Mouse (Mus musculus) midbrain, postnatal 0 days (tissue): Measurements from ENCODE around the gene Llph. TPM values are rescaled to one million over a fixed set of nuclear protein-coding genes. Genes with fewer than 3 reads are reported as not detected.

Experiments used
- ATAC-seq: fragments of 200-750 bp; cut with Nextera tagmentation; 2 replicates; pipeline ENCODE4 v1.8.0; 2017; ENCODE audit warnings: moderate number of reproducible peaks, mild to moderate bottlenecking, moderate TSS enrichment, moderate library complexity; ENCODE audit not compliant: low FRiP score
- DNase-seq: peaks from one replicate; pipeline ENCODE4 v3.0.0-alpha.2; 2015; ENCODE audit warnings: low spot score
- H3K27ac ChIP-seq: fragments of 300-500 bp; sonication (generic); 2 replicates; pipeline ENCODE4 v1.5.1; 2014; ENCODE audit warnings: low read depth, mild to moderate bottlenecking, low read length, mixed read lengths
- H3K27me3 ChIP-seq: fragments of 300-500 bp; sonication (generic); 2 replicates; pipeline ENCODE4 v1.6.1; 2014; ENCODE audit warnings: low read length, control low read depth, mixed read lengths; ENCODE audit not compliant: insufficient read depth
- H3K36me3 ChIP-seq: fragments of 300-500 bp; sonication (generic); 2 replicates; pipeline ENCODE4 v1.6.1; 2014; ENCODE audit warnings: low read length, control low read depth, mixed read lengths; ENCODE audit not compliant: insufficient read depth
- H3K4me1 ChIP-seq: fragments of 300-500 bp; sonication (generic); 2 replicates; pipeline ENCODE4 v1.6.1; 2014; ENCODE audit warnings: mild to moderate bottlenecking, control low read depth, antibody characterized with exemption, low read length, mixed read lengths; ENCODE audit not compliant: insufficient read depth
- H3K4me2 ChIP-seq: fragments of 300-500 bp; sonication (generic); 2 replicates; pipeline ENCODE4 v1.6.1; 2014; ENCODE audit warnings: low read depth, mild to moderate bottlenecking, low read length, mixed read lengths; ENCODE audit not compliant: poor library complexity, severe bottlenecking
- H3K4me3 ChIP-seq: fragments of 300-500 bp; sonication (generic); 2 replicates; pipeline ENCODE4 v1.5.1; 2014; ENCODE audit warnings: low read depth, mild to moderate bottlenecking, low read length, moderate library complexity
- H3K9ac ChIP-seq: fragments of 300-500 bp; sonication (generic); replicated peaks from 2 replicates; pipeline ENCODE4 v1.6.1; 2014; ENCODE audit warnings: mild to moderate bottlenecking, low read length, moderate library complexity, mixed read lengths; ENCODE audit not compliant: poor library complexity, severe bottlenecking
- H3K9me3 ChIP-seq: fragments of 300-500 bp; sonication (generic); 2 replicates; pipeline ENCODE4 v1.6.1; 2016; ENCODE audit warnings: low read length, control low read depth
- CTCF ChIP-seq: IDR thresholded peaks from 2 replicates; pipeline ENCODE4 v1.5.1; 2016; ENCODE audit warnings: antibody characterized with exemption, mild to moderate bottlenecking
- WGBS: fragments of 180-500 bp; shearing (Covaris S2); extraction: QIAGEN DNeasy Blood & Tissue Kit; methylation state at CpG from one replicate; pipeline ENCODE4 v1.1.7; 2014; 5-methylcytosine and 5-hydroxymethylcytosine counted together
- polyA plus RNA-seq: library from polyadenylated mRNA; unstranded; fragments of >200 nt; fragmentation: Nextera tagmentation; extraction: Ambion mirVana; gene quantifications from 2 replicates; pipeline ENCODE4 v1.2.1, GENCODE M21; 2015
- total RNA-seq: library from RNA; depleted of rRNA; stranded (reverse); fragments of >200 nt; gene quantifications from 2 replicates; pipeline ENCODE4 v1.2.3, GENCODE M21; 2014

Gene Llph
- total and polyA plus RNA-seq, 2 experiments from 2014 or later, result 4.0 to 40.1 TPM

DNA sequence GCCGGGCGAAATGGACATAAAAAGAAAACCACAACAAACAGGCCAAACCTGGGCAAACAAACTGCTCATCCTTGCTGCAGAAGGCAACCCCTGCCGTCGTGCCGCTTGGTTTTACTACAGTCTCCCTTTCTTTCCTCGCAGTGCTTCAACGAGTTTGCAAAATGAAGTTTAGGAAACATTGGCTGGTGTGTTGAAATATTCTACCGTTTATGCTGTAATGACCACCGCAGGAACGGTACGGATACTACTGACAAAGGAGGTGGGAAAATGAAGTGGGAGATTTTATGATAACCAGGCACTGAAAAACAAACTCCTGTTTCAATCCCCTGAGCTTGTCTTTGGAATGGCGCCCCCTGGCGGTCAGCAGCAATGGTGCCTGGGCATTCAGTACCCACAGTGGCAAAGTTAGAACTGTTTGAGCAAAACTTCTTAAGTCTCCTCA is 24.9 kb upstream of the Llph start, which contains the start of gene Irak3:
TSS of gene Irak3 (minus strand) at position 170 of the 442 bp plus-strand sequence.
- H3K9me3 ChIP-seq, result no peaks in the 10 kb centered on the region
- 0 out of 2 replicates have a peak within 1 kb of the TSS, but pooled peaks have one; percentile 13 for H3K9ac ChIP-seq
- DNase-seq (peak; percentile 76), ATAC-seq (0 out of 2 replicates have a peak, but pooled peaks have one; percentile 41)
- H3K36me3 ChIP-seq, result no peaks in the 10 kb centered on the region
- H3K4me2 ChIP-seq, result peak within 1 kb of the TSS; percentile 53
- peak; percentile 94 for TF ChIP-seq CTCF
- H3K27me3 ChIP-seq, result peaks cover 10% of the 10 kb centered on the region; the same call in 1 of the 2 replicates
- no peak within 1 kb of the TSS for H3K27ac ChIP-seq
- H3K4me1 ChIP-seq, result no peaks in the 10 kb centered on the region
- H3K4me3 ChIP-seq, result peak within 1 kb of the TSS; percentile 33
- 3% methylated on average over 13 of the region's 13 CpGs for WGBS

DNA sequence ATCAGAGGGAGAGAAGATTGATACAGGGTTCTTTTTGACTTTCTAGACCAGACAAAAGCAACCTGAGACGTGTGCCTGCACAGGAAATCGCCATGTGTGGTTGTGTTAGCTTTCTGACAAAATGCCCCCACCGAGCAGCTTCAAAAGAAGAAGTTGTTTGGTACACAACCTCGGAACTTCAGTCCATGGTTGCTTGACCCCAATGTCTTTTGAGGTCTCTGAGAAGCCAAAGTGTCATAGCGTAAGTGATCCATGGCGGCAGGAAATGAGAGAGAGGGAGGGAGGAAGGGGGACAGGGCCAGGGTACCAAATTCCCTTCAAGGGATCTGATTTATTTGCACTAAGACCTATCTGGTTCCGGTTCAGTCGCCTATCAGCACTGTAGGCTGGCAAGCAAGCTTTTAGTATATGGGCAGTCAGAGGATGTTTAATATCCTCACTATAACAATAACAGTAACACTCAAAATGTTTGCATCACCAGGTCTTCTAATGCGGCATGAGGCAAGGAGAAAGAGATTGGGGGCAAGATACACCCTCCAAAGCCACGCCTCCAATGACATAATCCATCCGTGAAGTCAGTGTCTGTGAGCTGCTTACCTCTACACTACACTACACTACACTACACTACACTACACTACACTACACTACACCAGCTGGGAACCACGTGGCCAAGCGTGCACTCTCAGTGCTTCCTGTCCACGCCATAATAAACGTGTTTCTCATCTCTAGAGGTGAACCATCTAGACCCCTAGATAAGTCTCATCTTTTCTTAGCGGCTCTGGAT is 24.2 kb upstream of the Llph start:
- Histone ChIP-seq H3K9ac (no peak overlapping the region), H3K27me3 (peaks cover 10% of the 10 kb centered on the region; the same call in 1 of the 2 replicates), H3K4me1 (no peaks in the 10 kb centered on the region), H3K4me2 (no peak overlapping the region), H3K36me3 (no peaks in the 10 kb centered on the region), H3K27ac (no peak overlapping the region), H3K4me3 (no peak overlapping the region), H3K9me3 (no peaks in the 10 kb centered on the region)
- 76% methylated on average over 16 of the region's 16 CpGs for WGBS
- TF ChIP-seq CTCF, result no peak
- ATAC-seq, result no peak
- DNase-seq, result no peak

DNA sequence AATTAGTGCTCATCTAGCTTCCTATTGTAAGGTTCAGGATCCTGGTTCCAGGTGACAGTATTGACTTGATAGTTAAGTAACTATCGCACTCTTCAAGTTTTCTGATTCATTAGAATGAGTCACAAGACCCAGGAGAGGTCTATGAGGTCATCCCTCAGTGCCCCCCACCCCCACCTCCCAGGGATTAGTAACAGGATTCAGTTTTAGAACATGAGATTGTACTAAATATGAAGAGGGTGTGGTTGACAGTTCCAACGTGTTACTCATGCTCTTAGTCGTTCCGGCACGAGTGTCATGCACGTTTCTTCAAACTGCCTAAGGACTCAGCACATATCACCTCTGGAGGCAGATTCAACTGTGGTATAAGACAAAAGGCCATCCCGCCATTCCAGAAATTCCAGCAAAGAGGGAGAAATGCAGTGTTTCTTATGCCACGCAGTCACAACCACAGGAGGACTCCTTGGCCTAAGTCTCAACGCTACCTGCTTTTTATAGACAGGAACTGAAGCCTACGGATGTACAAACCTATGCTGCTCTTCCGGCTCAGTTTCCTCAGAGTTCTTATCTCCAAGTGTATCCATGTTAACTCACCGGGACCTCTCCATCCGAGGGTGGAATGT is 22.2 kb upstream of the Llph start:
- Histone ChIP-seq H3K27ac (no peak overlapping the region), H3K27me3 (peaks cover 10% of the 10 kb centered on the region; the same call in 1 of the 2 replicates), H3K9ac (no peak overlapping the region), H3K9me3 (no peaks in the 10 kb centered on the region), H3K4me2 (no peak overlapping the region), H3K36me3 (no peaks in the 10 kb centered on the region), H3K4me1 (no peaks in the 10 kb centered on the region), H3K4me3 (no peak overlapping the region)
- DNase-seq (no peak), ATAC-seq (no peak)
- no peak for TF ChIP-seq CTCF
- WGBS, result 84% methylated on average over 13 of the region's 13 CpGs

- DNase-seq (no peak), ATAC-seq (no peak)
- H3K27me3 ChIP-seq, result no peaks in the 10 kb centered on the region
- H3K4me1 ChIP-seq, result no peaks in the 10 kb centered on the region
- 87% methylated on average over 8 of the region's 8 CpGs for WGBS
- no peaks in the 10 kb centered on the region for H3K9me3 ChIP-seq
- H3K4me2 ChIP-seq, result no peak overlapping the region
- no peak overlapping the region; the same call in 1 of the 2 replicates for H3K4me3 ChIP-seq
- no peak overlapping the region for H3K9ac ChIP-seq
- no peak for TF ChIP-seq CTCF
- H3K36me3 ChIP-seq, result no peaks in the 10 kb centered on the region
- H3K27ac ChIP-seq, result no peak overlapping the region
Measured at GRCm38 (mm10) chr10:120208015-120208414, 18.9 kb upstream of the Llph start.

DNA sequence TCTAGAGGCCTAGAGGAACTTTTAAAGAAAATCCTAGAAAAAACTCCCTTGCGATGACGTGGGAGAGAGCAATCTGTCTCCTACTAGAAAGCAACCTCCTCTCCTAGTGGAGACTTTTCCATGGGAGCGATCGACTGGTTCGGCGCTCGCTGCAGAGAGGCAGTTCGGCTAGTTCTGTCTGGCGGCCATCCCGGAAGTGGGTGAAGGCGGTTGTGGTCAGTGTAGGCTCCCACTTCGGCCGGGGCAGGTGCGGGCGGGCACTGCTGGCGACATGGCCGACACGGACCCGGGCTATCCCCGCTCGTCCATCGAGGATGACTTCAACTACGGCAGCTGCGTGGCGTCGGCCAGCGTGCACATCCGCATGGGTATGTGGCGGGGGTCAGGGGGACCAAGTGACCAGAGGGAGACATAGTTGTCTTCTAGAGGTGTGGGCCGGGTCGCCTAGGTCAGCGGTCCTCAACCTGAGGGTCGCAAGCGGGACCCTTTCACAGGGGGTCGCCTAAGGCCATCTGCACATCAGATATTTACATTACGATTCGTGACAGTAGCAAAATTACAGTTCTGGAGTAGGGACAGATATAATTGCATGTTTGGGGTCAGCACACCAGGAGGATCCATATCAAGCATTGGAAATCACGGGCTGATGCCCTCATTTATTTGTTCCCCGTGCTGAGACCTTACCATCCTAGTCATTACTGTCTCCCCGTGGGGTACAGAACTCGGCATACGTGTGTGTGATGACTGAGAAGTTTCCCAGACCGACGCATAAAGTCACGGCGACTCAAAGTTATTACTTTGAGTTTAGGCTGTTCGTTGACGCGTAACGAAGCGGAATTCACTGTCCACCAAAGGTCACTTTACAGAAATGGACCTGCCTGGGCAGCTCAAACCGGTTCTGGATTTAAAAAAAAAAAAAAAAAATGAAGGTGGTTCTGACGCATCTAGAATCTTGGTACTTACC is 18.0 kb upstream of the Llph start:
- no peaks in the 10 kb centered on the region for H3K4me1 ChIP-seq
- H3K27ac ChIP-seq, result no peak overlapping the region
- H3K36me3 ChIP-seq, result no peaks in the 10 kb centered on the region
- TF ChIP-seq CTCF, result peak; percentile 71
- peak overlapping the region; percentile 62 for H3K9ac ChIP-seq
- peak overlapping the region; percentile 75 for H3K4me3 ChIP-seq
- no peaks in the 10 kb centered on the region for H3K9me3 ChIP-seq
- ATAC-seq (peak; percentile 92), DNase-seq (peak; percentile 95)
- peak overlapping the region; percentile 64 for H3K4me2 ChIP-seq
- H3K27me3 ChIP-seq, result no peaks in the 10 kb centered on the region
- 4% methylated on average over 53 of the region's 53 CpGs for WGBS
